Mouse (Mus musculus) heart, adult 2 months (tissue): ENCODE measurements at regions not wholly inside any gene's neighbourhood (a gene's known extent, or its start where the extent isn't known, plus 50 kb on each side); places are given as distances from the start of the nearest gene placed in this dataset.
A peak's percentile ranks its signal among the peaks of the same experiment; 100 is the strongest.

Experiments used
- DNase-seq, 2 experiments: peaks; one replicate each; pipeline ENCODE4 v3.0.0; 2021
- H3K27ac ChIP-seq: fragments of 200-600 bp; 2 replicates; pipeline ENCODE4 v1.8.1; 2022
- H3K27me3 ChIP-seq: fragments of 200-500 bp; 2 replicates; pipeline ENCODE4 v1.6.1; 2012; ENCODE audit warnings: mild to moderate bottlenecking, low read length, inconsistent platforms, mixed read lengths; ENCODE audit not compliant: control insufficient read depth, insufficient read depth
- H3K36me3 ChIP-seq: fragments of 200-500 bp; 2 replicates; pipeline ENCODE4 v1.6.1; 2012; ENCODE audit warnings: low read length, inconsistent platforms; ENCODE audit not compliant: control insufficient read depth, insufficient read depth
- H3K4me1 ChIP-seq: fragments of 200-500 bp; 2 replicates; pipeline ENCODE4 v1.6.1; 2011; ENCODE audit warnings: low read length; ENCODE audit not compliant: control insufficient read depth, insufficient read depth
- H3K4me3 ChIP-seq: fragments of 200-600 bp; 2 replicates; pipeline ENCODE4 v1.8.1; 2022
- H3K79me2 ChIP-seq: fragments of 200-500 bp; replicated peaks from 2 replicates; pipeline ENCODE4 v1.6.1; 2012; ENCODE audit warnings: mild to moderate bottlenecking, inconsistent platforms, low read length, moderate library complexity, mixed read lengths; ENCODE audit not compliant: control insufficient read depth, insufficient read depth
- H3K9ac ChIP-seq: fragments of 200-500 bp; 2 replicates; pipeline ENCODE4 v1.6.1; 2012; ENCODE audit warnings: low read depth, mild to moderate bottlenecking, control low read depth, inconsistent platforms, low read length, mixed read lengths
- CTCF ChIP-seq: fragments of 200-600 bp; IDR thresholded peaks from 2 replicates; pipeline ENCODE4 v1.8.1; 2022; ENCODE audit warnings: antibody characterized with exemption, mild to moderate bottlenecking, moderate library complexity
- EP300 ChIP-seq: fragments of 200-500 bp; IDR thresholded peaks from 2 replicates; pipeline ENCODE4 v1.6.1; 2011; ENCODE audit warnings: low read depth, low read length, control low read depth; ENCODE audit not compliant: insufficient read depth
- POLR2A ChIP-seq: fragments of 200-500 bp; IDR thresholded peaks from 2 replicates; pipeline ENCODE4 v1.6.1; 2011; ENCODE audit warnings: mild to moderate bottlenecking, low read depth, low read length, control low read depth; ENCODE audit not compliant: insufficient read depth
- WGBS: fragments of 180-500 bp; shearing (Covaris S2); methylation state at CpG from one replicate; pipeline ENCODE4 v1.1.7; 2018; 5-methylcytosine and 5-hydroxymethylcytosine counted together
- intact Hi-C: fragments of 180-260 bp; cut with DNase I; formaldehyde crosslinking; loops from one replicate; pipeline ENCODE4 v1.15.1; 2025

DNA sequence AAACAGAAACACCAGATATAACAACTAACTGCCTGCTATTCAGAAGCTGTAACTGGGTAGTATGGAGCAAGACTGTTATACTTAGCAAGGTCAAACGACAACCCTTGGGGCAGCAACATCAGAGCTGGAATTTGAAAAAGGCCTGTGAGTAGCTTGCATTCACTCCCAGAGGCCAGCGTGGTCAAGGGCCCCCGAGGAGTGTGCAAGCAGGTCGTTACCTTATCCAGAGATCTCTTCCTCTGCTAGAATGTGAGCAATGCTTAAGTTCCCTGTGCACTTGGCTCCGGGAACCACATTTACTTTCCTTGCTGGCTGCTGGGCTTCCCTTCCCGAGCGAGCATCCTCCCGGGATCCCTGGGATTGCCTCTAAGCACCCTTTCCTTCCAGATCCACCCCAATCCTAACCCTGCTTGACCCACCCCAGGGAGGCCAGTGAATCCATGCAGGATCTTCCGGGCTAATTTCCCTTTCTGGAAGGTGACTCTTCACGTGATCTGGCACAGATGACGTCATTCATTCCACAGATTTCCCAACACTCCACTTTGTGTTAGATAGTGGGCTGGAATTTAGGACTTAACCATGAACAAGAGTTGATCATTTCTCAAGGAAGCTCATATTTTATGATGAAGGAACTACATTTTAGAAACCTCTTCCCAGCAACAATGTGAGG is 112.3 kb upstream of the Tsc22d1 start:
- DNase-seq: peak in 1 of 2 experiments; percentile 19
- intact Hi-C loops: no loop called here

DNA sequence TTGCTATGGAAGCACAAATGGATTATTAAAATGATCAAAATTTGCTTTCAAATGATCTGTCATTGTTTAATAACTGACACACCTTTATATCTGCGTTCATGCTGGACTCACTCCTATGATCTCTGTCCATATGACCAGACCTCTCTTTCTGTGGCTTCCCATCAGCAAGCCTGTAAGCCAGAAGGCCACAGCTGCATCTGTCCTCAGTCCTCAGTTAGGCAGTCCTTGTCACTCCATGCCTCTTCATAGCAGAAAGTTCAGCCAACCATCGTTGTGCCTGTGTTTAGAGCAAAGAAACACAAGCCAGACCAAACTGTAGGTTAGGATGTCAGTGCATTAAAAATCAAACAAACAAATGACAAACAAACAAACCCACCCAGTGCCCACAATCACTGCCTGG is 107.2 kb upstream of the Tsc22d1 start:
- Histone ChIP-seq H3K9ac (no peak overlapping the region), H3K27me3 (no peaks in the 10 kb centered on the region), H3K4me3 (no peak overlapping the region), H3K36me3 (no peaks in the 10 kb centered on the region), H3K4me1 (no peaks in the 10 kb centered on the region; the same call in 1 of the 2 replicates), H3K27ac (no peak overlapping the region), H3K79me2 (no peaks in the 10 kb centered on the region)
- 66% methylated on average over 2 of the region's 2 CpGs for WGBS
- no peak for DNase-seq
- intact Hi-C loops: no loop called here
- TF ChIP-seq POLR2A: no peak
- no peak for TF ChIP-seq CTCF
- no peak for TF ChIP-seq EP300

More for the DNA sequence above, 112.3 kb upstream of the Tsc22d1 start:
- Histone ChIP-seq H3K36me3 (no peaks in the 10 kb centered on the region), H3K27ac (no peak overlapping the region), H3K79me2 (no peaks in the 10 kb centered on the region), H3K27me3 (no peaks in the 10 kb centered on the region), H3K9ac (no peak overlapping the region), H3K4me3 (no peak overlapping the region), H3K4me1 (no peaks in the 10 kb centered on the region; the same call in none of the 2 replicates)
- TF ChIP-seq EP300: no peak
- no peak for TF ChIP-seq CTCF
- no peak for TF ChIP-seq POLR2A
- 24% methylated on average over 11 of the region's 11 CpGs for WGBS

DNA sequence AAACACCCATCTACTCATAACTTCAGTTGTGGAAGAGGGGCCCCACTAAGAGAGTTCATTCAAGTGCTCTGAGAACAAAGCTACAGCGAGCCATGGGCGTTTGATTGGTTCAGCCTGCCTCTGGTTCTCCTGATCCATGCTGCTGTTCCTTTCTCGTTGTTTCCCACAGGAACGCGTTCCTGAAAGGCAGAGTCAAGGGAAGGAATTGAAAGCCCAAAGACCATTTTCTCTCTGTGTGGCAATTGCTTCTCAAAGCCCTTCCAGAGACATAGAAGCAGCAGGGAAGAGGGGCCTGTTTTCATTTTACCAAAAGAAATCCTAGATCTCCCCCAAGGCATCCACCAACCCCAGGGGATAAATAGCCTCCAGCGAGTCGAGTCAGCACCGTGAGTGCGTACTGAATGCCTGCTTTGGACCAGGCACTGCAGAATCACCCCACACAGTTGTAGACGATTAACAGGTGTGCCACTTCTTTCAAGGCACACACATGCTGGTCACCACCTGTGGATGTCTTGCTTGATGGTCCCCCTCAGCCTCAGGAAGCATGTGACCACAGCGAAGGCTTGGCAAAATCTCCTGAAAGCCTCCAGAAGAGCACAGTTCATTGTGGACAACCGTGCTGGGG is 106.5 kb upstream of the Tsc22d1 start:
- no peak overlapping the region for H3K4me3 ChIP-seq
- no peak for DNase-seq
- H3K79me2 ChIP-seq: no peaks in the 10 kb centered on the region
- H3K27me3 ChIP-seq: no peaks in the 10 kb centered on the region
- H3K9ac ChIP-seq: no peak overlapping the region
- intact Hi-C loops: no loop called here
- 55% methylated on average over 12 of the region's 12 CpGs for WGBS
- H3K36me3 ChIP-seq: no peaks in the 10 kb centered on the region
- no peak overlapping the region for H3K27ac ChIP-seq
- TF ChIP-seq CTCF (no peak), EP300 (no peak), POLR2A (no peak)
- H3K4me1 ChIP-seq: no peaks in the 10 kb centered on the region; the same call in 1 of the 2 replicates

DNA sequence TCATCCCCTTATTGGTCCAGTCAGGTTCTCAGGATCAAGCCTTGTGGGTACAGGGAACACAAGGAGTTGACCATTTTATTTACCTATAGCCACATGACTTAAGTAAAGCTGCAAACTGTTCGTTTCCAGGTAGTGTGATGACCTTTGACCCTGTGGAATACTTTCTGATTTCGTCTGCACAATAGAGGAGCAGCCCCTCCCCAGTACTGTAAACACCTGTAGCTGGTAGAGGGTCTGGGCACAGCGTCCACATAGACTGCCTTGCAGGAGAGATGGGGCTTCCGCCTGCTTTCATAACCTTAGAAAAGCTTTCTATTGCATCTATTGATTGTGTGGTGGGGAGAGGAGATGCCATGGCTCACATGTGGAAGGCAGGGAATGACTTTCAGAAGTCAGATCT is 105.2 kb upstream of the Tsc22d1 start:
- intact Hi-C loops: loop anchor here (10.0 kb wide), 1 partner anchor 155 kb away; no protein-coding TSS in a partner anchor
- WGBS: 72% methylated on average over 4 of the region's 4 CpGs
- H3K9ac ChIP-seq: no peak overlapping the region
- TF ChIP-seq CTCF: no peak
- no peak for TF ChIP-seq EP300
- no peak for TF ChIP-seq POLR2A
- no peaks in the 10 kb centered on the region for H3K79me2 ChIP-seq
- no peaks in the 10 kb centered on the region for H3K36me3 ChIP-seq
- H3K27me3 ChIP-seq: no peaks in the 10 kb centered on the region
- H3K27ac ChIP-seq: peak overlapping the region; percentile 17; the same call in 1 of the 2 replicates
- H3K4me3 ChIP-seq: no peak overlapping the region
- no peak for DNase-seq
- no peaks in the 10 kb centered on the region; the same call in 1 of the 2 replicates for H3K4me1 ChIP-seq

DNA sequence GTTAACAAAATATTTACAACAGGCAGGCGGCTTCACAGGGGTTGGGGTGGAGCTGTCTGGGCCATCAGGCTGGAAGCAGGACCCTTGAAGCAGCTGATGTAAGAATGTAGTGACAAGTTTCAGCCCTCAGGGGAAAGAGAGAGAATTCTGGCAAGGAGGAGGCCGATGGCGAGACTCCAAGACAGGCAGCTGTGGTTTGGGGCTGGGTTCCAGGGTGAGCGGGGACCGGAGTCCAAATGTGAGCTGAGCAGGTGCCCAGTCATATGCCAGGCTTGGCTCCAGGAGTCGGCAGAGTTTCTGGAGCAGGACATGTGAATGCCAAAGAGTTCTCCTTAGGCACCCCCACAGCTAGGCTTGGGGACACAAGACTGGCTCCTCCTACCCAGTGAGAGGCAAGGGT is 104.5 kb upstream of the Tsc22d1 start:
- Histone ChIP-seq H3K4me1 (no peaks in the 10 kb centered on the region; the same call in 1 of the 2 replicates), H3K36me3 (no peaks in the 10 kb centered on the region), H3K27me3 (no peaks in the 10 kb centered on the region), H3K9ac (no peak overlapping the region), H3K27ac (peak overlapping the region; percentile 59), H3K4me3 (no peak overlapping the region), H3K79me2 (no peaks in the 10 kb centered on the region)
- whole genome bisulfite sequencing: 43% methylated on average over 6 of the region's 6 CpGs
- peak; percentile 81 to 86 for DNase-seq
- intact Hi-C loops: loop anchor here (10.0 kb wide), 1 partner anchor 155 kb away; no protein-coding TSS in a partner anchor
- TF ChIP-seq CTCF: no peak
- 0 out of 2 replicates have a peak, but pooled peaks have one; percentile 34 for TF ChIP-seq EP300
